In genomic region chr7:44895593-44896434, GRCm38 (mm10) we compare ENCODE assay signal across 8 mouse cellular contexts. TPM values are rescaled to one million over a fixed set of nuclear protein-coding genes. Genes with fewer than 3 reads are reported as not detected.
DNase-seq lines count a peak whose midpoint lies in the region; ATAC-seq and TF ChIP-seq lines count a peak whose summit lies in the region.

Fuz (plus strand) TSS chr7:44896079.

- H3K27ac ChIP-seq in embryonic facial prominence, embryonic 14.5 days (replicated peaks; ENCODE audit: low read depth, low read length): peak within 1 kb of the TSS; percentile 99
- H3K27ac ChIP-seq in heart, adult 2 months: peak within 1 kb of the TSS; percentile 91
- H3K27ac ChIP-seq in limb, embryonic 13.5 days: peak within 1 kb of the TSS; percentile 86
- H3K27ac ChIP-seq in midbrain, embryonic 16.5 days (ENCODE audit: low read length): peak within 1 kb of the TSS; percentile 93

- peak within 1 kb of the TSS; percentile 69 for H3K9ac ChIP-seq in embryonic facial prominence, embryonic 14.5 days (ENCODE audit: low read depth, low read length)
- H3K9ac ChIP-seq in heart, adult 2 months (ENCODE audit: low read depth, low read length): peak within 1 kb of the TSS; percentile 81
- H3K9ac ChIP-seq in limb, embryonic 13.5 days: peak within 1 kb of the TSS; percentile 82
- peak within 1 kb of the TSS; percentile 77 for H3K9ac ChIP-seq in midbrain, embryonic 16.5 days (ENCODE audit: low read depth, low read length)

- peak within 1 kb of the TSS; percentile 77 for H3K4me2 ChIP-seq in embryonic facial prominence, embryonic 14.5 days (ENCODE audit: low read depth, low read length)
- H3K4me2 ChIP-seq in limb, embryonic 13.5 days (replicated peaks): peak within 1 kb of the TSS; percentile 80
- H3K4me2 ChIP-seq in midbrain, embryonic 16.5 days (ENCODE audit: low read length): peak within 1 kb of the TSS; percentile 66

- WGBS in embryonic facial prominence, embryonic 14.5 days: 1% methylated on average over 29 of the region's 34 CpGs
- WGBS in heart, adult 2 months: under 1% methylated on average over 34 of the region's 34 CpGs
- WGBS in limb, embryonic 13.5 days: 1% methylated on average over 34 of the region's 34 CpGs
- under 1% methylated on average over 34 of the region's 34 CpGs for WGBS in midbrain, embryonic 16.5 days

- H3K36me3 ChIP-seq in embryonic facial prominence, embryonic 14.5 days (ENCODE audit: control insufficient read depth, insufficient read depth, low read length): peaks cover 21% of the 10 kb centered on the region
- H3K36me3 ChIP-seq in heart, adult 2 months (ENCODE audit: control insufficient read depth, insufficient read depth, low read length): no peaks in the 10 kb centered on the region
- H3K36me3 ChIP-seq in limb, embryonic 13.5 days: peaks cover 28% of the 10 kb centered on the region
- H3K36me3 ChIP-seq in midbrain, embryonic 16.5 days (ENCODE audit: control insufficient read depth, insufficient read depth, low read length): peaks cover 6% of the 10 kb centered on the region; the same call in 1 of the 2 replicates

- H3K79me2 ChIP-seq in heart, adult 2 months (replicated peaks; ENCODE audit: control insufficient read depth, insufficient read depth, low read length): peaks cover 3% of the 10 kb centered on the region

- TF ChIP-seq EP300 in heart, adult 2 months (IDR thresholded peaks at IDR 0.05; ENCODE audit: insufficient read depth, low read depth, low read length): peak; percentile 33; the same call in 1 of the 2 replicates

- intact Hi-C loops in heart, adult 2 months (cut with DNase I): loop anchor here (2.0 to 5.0 kb wide), 2 partner anchors 33 to 39 kb away; partner anchors contain the start of genes Ap2a1 and Pnkp

- H3K4me1 ChIP-seq in embryonic facial prominence, embryonic 14.5 days (ENCODE audit: control insufficient read depth, insufficient read depth, low read length): peaks cover 30% of the 10 kb centered on the region
- peaks cover 12% of the 10 kb centered on the region for H3K4me1 ChIP-seq in heart, adult 2 months (ENCODE audit: control insufficient read depth, insufficient read depth, low read length)
- peaks cover 41% of the 10 kb centered on the region for H3K4me1 ChIP-seq in limb, embryonic 13.5 days
- H3K4me1 ChIP-seq in midbrain, embryonic 16.5 days (ENCODE audit: control insufficient read depth, insufficient read depth, low read length): peaks cover 48% of the 10 kb centered on the region

- TF ChIP-seq POLR2A in heart, adult 2 months (IDR thresholded peaks at IDR 0.05; ENCODE audit: insufficient read depth, low read depth, low read length): peak; percentile 61

- TF ChIP-seq CTCF in heart, adult 2 months (IDR thresholded peaks at IDR 0.05): peak; percentile 87

- DNase-seq in 3T3-L1 (ENCODE audit: low read depth, low spot score): peak; percentile 96
- peak; percentile 63 to 82 for DNase-seq in adrenal gland, postnatal 4 days (ENCODE audit: low spot score in 2 of 2)
- DNase-seq in embryonic facial prominence, embryonic 14.5 days (ENCODE audit: low spot score): peak; percentile 96
- peak; percentile 91 to 93 for DNase-seq in heart, adult 2 months
- peak; percentile 91 to 93 for DNase-seq in kidney, adult 8-10 months
- DNase-seq in spleen, postnatal 10 days (ENCODE audit: low spot score in 2 of 2): peak; percentile 74 to 85

- H3K4me3 ChIP-seq in embryonic facial prominence, embryonic 14.5 days (ENCODE audit: low read depth, low read length): peak within 1 kb of the TSS; percentile 62
- H3K4me3 ChIP-seq in heart, adult 2 months: peak within 1 kb of the TSS; percentile 85
- peak within 1 kb of the TSS; percentile 64 for H3K4me3 ChIP-seq in limb, embryonic 13.5 days
- H3K4me3 ChIP-seq in midbrain, embryonic 16.5 days (ENCODE audit: low read depth, low read length): peak within 1 kb of the TSS; percentile 59

- peak; percentile 70 for ATAC-seq in embryonic facial prominence, embryonic 14.5 days (ENCODE audit: low read depth)
- peak; percentile 70 for ATAC-seq in limb, embryonic 13.5 days (ENCODE audit: low FRiP score, low read depth)
- ATAC-seq in midbrain, embryonic 16.5 days: peak; percentile 77

- H3K27me3 ChIP-seq in embryonic facial prominence, embryonic 14.5 days (replicated peaks; ENCODE audit: control insufficient read depth, insufficient read depth, low read length): no peaks in the 10 kb centered on the region
- H3K27me3 ChIP-seq in heart, adult 2 months (ENCODE audit: control insufficient read depth, insufficient read depth, low read length): no peaks in the 10 kb centered on the region
- no peaks in the 10 kb centered on the region for H3K27me3 ChIP-seq in limb, embryonic 13.5 days
- H3K27me3 ChIP-seq in midbrain, embryonic 16.5 days (ENCODE audit: control insufficient read depth, insufficient read depth, low read depth, low read length): no peaks in the 10 kb centered on the region

- no peaks in the 10 kb centered on the region for H3K9me3 ChIP-seq in embryonic facial prominence, embryonic 14.5 days (ENCODE audit: control insufficient read depth, low read length)
- H3K9me3 ChIP-seq in limb, embryonic 13.5 days: no peaks in the 10 kb centered on the region
- no peaks in the 10 kb centered on the region for H3K9me3 ChIP-seq in midbrain, embryonic 16.5 days (replicated peaks; ENCODE audit: control insufficient read depth, low read length, poor library complexity, severe bottlenecking)

RNA-seq across cellular contexts. Expression of gene Fuz, which starts in this region (rescaled TPM):
- 10 to 100 TPM; 24.6 to 26.7 TPM for total RNA-seq in adrenal gland, postnatal 4 days (2021)
- polyA plus RNA-seq in embryonic facial prominence, embryonic 14.5 days (2014; fragmentation: Nextera tagmentation; extraction: Ambion mirVana): 16.9 and 19.7 TPM in 2 replicates
- total RNA-seq in heart, adult 2 months (2021): 10 to 100 TPM; 16.3 to 17.1 TPM
- 25.2 and 31.6 TPM in 2 replicates for polyA plus RNA-seq in heart, adult 2 months (2012; rRNA removed)
- 23.0 and 25.8 TPM in 2 replicates for polyA plus RNA-seq in limb, embryonic 13.5 days (2015; fragmentation: Nextera tagmentation; extraction: Ambion mirVana)
- 20.0 and 22.3 TPM in 2 replicates for polyA plus RNA-seq in midbrain, embryonic 16.5 days (2015; fragmentation: Nextera tagmentation; extraction: Ambion mirVana)

Comparison
In these comparisons a context has a peak if more than half of its experiments do, and no peak if none do; other contexts are left out.
1. Peak in every context shown above with its lines: DNase-seq, ATAC-seq, H3K4me3 ChIP-seq and H3K27ac ChIP-seq.